Mouse (Mus musculus) lung, embryonic 16.5 days (tissue): ENCODE results near the gene Rad51b. TPM values are rescaled to one million over a fixed set of nuclear protein-coding genes. Genes with fewer than 3 reads are reported as not detected.

Source experiments
- ATAC-seq: fragments of 200-750 bp; cut with Nextera tagmentation; 2 replicates; pipeline ENCODE4 v1.8.0; 2017; ENCODE audit warnings: low read depth, mild to moderate bottlenecking, moderate library complexity
- H3K27ac ChIP-seq: fragments of 300-500 bp; sonication (generic); 2 replicates; pipeline ENCODE4 v1.5.1; 2014; ENCODE audit warnings: mild to moderate bottlenecking, control low read depth, low read length
- H3K27me3 ChIP-seq: fragments of 300-500 bp; sonication (generic); 2 replicates; pipeline ENCODE4 v1.6.1; 2014; ENCODE audit warnings: low read depth, low read length, mixed read lengths; ENCODE audit not compliant: control insufficient read depth, insufficient read depth
- H3K36me3 ChIP-seq: fragments of 300-500 bp; sonication (generic); 2 replicates; pipeline ENCODE4 v1.6.1; 2014; ENCODE audit warnings: low read length; ENCODE audit not compliant: control insufficient read depth, insufficient read depth
- H3K4me1 ChIP-seq: fragments of 300-500 bp; sonication (generic); replicated peaks from 2 replicates; pipeline ENCODE4 v1.6.1; 2014; ENCODE audit warnings: low read length, mixed read lengths; ENCODE audit not compliant: control insufficient read depth, insufficient read depth
- H3K4me2 ChIP-seq: fragments of 300-500 bp; sonication (generic); 2 replicates; pipeline ENCODE4 v1.6.1; 2014; ENCODE audit warnings: low read depth, low read length, control low read depth
- H3K4me3 ChIP-seq: fragments of 300-500 bp; sonication (generic); 2 replicates; pipeline ENCODE4 v1.5.1; 2014; ENCODE audit warnings: mild to moderate bottlenecking, low read length, control low read depth
- H3K9ac ChIP-seq: fragments of 300-500 bp; sonication (generic); 2 replicates; pipeline ENCODE4 v1.6.1; 2014; ENCODE audit warnings: low read length, control low read depth
- H3K9me3 ChIP-seq: fragments of 300-500 bp; sonication (generic); 2 replicates; pipeline ENCODE4 v1.6.1; 2016; ENCODE audit warnings: low read length; ENCODE audit not compliant: control insufficient read depth
- WGBS: fragments of 180-500 bp; shearing (Covaris S2); extraction: QIAGEN DNeasy Blood & Tissue Kit; methylation state at CpG from one replicate; pipeline ENCODE4 v1.1.7; 2014; 5-methylcytosine and 5-hydroxymethylcytosine counted together
- polyA plus RNA-seq: library from polyadenylated mRNA; unstranded; fragments of >200 nt; fragmentation: Nextera tagmentation; extraction: Ambion mirVana; gene quantifications from 2 replicates; pipeline ENCODE4 v1.2.1, GENCODE M21; 2015

Gene Rad51b
- polyA plus RNA-seq, 1 experiment from 2014 or later, result 7.6 TPM

DNA sequence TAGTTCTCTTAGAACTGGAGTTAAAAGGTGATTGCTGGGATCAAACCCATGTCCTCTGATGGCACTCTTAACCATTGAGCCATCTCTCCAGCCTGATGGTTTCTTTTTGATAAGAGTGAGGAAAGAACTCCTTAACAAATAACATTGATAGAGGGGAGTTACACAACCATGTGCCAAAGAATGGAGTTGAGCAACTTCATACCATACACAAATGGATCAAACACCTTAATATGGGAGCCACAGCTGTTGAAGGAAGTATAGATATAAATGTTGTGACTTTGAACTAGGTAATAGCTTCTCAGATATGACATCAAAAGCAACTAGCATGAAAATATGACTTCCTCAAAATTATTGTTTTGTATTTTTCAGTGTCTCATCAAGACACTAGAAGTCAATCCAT, 173.0 kb downstream of the Rad51b start:
- Histone ChIP-seq H3K36me3 (no peaks in the 10 kb centered on the region), H3K27me3 (no peaks in the 10 kb centered on the region), H3K4me3 (no peak overlapping the region), H3K4me2 (no peak overlapping the region), H3K27ac (no peak overlapping the region), H3K4me1 (0 out of 2 replicates have a peak, but pooled peaks cover 2% of the 10 kb centered on the region), H3K9ac (no peak overlapping the region), H3K9me3 (no peaks in the 10 kb centered on the region)
- ATAC-seq, result no peak

DNA sequence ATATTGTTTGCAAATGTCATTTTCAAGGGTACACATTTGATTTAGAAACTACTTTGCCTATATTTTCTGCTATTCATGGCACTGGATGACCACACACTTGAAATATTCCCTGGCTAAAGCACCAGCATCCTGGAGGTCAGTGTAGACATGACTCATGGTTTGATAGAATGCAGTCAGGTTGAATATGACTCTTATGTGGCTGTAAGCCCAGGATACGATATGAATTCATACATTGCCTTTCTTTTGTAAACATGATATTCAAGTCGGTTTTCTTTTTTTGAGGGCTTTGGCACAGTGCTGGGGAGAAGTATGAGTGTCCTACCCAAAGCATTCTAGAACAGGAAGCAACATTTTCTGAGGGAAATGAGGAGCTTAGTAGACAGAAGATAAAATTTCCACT, 174.8 kb downstream of the Rad51b start:
- WGBS, result 21% methylated on average over 2 of the region's 2 CpGs
- peak; percentile 69 for ATAC-seq

DNA sequence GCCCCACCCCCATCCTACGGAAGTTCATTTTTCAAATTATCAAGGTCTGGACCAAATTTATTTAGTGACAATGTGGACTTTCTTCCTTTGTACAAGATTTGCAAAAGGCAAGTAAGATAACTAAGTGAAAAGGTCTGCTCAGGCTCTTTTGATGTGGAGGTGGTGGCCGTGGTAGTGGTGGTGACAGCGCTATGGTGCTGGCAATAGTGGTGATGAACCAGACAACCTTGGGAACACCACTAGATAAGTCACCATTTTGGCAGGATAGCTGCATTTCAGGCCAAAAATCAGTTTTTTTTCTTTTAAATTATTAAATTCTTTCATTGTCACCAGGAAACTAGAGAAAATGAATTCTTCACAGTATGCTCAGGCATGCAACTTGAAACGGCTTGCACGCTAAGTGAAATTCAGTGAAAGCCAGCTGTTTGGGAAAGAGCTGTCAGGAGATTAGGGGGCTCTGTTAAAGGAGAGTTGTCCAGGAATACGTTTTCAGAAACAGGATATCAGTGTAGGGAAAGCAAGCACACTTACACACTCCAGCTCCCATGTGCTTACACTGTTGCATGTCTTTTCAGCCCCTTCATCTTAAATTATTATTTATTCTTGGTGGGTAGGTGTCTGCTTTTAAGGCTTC, 179.4 kb downstream of the Rad51b start:
- H3K27ac ChIP-seq, result peak overlapping the region; percentile 77
- H3K9ac ChIP-seq, result no peak overlapping the region
- 38% methylated on average over 6 of the region's 6 CpGs for WGBS
- no peak overlapping the region for H3K4me3 ChIP-seq
- no peaks in the 10 kb centered on the region for H3K27me3 ChIP-seq
- ATAC-seq, result peak; percentile 86
- H3K4me2 ChIP-seq, result no peak overlapping the region
- peaks cover 17% of the 10 kb centered on the region for H3K4me1 ChIP-seq
- H3K36me3 ChIP-seq, result no peaks in the 10 kb centered on the region
- H3K9me3 ChIP-seq, result no peaks in the 10 kb centered on the region; the same call in 1 of the 2 replicates

More for the DNA sequence above, 174.8 kb downstream of the Rad51b start:
- Histone ChIP-seq H3K27ac (peak overlapping the region; percentile 61), H3K36me3 (no peaks in the 10 kb centered on the region), H3K4me3 (no peak overlapping the region), H3K9me3 (no peaks in the 10 kb centered on the region), H3K4me1 (peaks cover 6% of the 10 kb centered on the region), H3K4me2 (no peak overlapping the region), H3K27me3 (no peaks in the 10 kb centered on the region), H3K9ac (no peak overlapping the region)

DNA sequence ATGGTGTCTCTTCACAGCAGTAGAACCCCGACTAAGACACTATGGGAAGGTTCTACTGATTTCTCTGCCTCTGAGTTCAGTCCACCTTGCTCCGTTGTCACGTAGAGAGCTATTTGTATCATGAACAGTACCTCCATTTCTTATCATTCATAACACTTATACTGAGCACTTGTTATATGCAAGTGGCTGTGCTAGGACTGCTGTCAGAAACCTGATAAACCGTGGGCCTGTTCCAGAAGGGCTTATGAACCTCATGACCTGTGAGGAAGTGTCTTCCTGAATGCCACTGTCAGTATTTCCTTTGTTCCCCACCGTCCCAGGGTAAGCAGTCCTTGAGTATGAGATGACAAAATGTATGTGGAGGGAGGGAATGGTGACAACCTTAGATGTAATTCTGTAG, 181.7 kb downstream of the Rad51b start:
- H3K27ac ChIP-seq, result no peak overlapping the region
- WGBS, result 73% methylated on average over 5 of the region's 5 CpGs

DNA sequence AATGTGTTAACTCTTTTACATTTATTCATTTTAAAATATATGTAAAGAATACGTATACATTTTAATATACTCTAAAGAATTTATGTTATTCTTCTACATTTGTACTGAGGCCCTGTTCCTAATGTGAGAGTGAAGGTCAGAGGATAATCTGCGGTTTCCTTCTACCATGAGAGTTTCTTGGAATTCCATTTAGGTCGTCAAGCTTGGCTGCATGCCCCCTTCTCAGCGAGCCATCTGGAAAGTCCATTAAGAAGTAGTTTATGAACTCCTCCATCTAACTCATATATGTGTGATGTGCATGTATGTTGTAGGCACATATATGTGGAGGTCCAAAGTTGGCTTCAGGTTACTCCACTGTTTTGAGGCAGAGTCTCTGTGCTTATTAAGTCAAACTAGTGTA, 188.4 kb downstream of the Rad51b start:
- H3K4me1 ChIP-seq, result peaks cover 7% of the 10 kb centered on the region
- no peak overlapping the region for H3K9ac ChIP-seq
- WGBS, result 54% methylated on average over 4 of the region's 4 CpGs
- H3K4me2 ChIP-seq, result no peak overlapping the region
- H3K27me3 ChIP-seq, result no peaks in the 10 kb centered on the region
- H3K9me3 ChIP-seq, result peaks cover 4% of the 10 kb centered on the region; the same call in 1 of the 2 replicates
- H3K27ac ChIP-seq, result no peak overlapping the region
- ATAC-seq, result no peak
- no peaks in the 10 kb centered on the region; the same call in 1 of the 2 replicates for H3K36me3 ChIP-seq
- no peak overlapping the region for H3K4me3 ChIP-seq

More for the DNA sequence above, 181.7 kb downstream of the Rad51b start:
- H3K27me3 ChIP-seq, result no peaks in the 10 kb centered on the region
- H3K36me3 ChIP-seq, result no peaks in the 10 kb centered on the region
- ATAC-seq, result no peak
- H3K9ac ChIP-seq, result no peak overlapping the region
- H3K4me3 ChIP-seq, result no peak overlapping the region
- no peaks in the 10 kb centered on the region; the same call in 1 of the 2 replicates for H3K9me3 ChIP-seq
- H3K4me2 ChIP-seq, result no peak overlapping the region
- peaks cover 16% of the 10 kb centered on the region for H3K4me1 ChIP-seq

DNA sequence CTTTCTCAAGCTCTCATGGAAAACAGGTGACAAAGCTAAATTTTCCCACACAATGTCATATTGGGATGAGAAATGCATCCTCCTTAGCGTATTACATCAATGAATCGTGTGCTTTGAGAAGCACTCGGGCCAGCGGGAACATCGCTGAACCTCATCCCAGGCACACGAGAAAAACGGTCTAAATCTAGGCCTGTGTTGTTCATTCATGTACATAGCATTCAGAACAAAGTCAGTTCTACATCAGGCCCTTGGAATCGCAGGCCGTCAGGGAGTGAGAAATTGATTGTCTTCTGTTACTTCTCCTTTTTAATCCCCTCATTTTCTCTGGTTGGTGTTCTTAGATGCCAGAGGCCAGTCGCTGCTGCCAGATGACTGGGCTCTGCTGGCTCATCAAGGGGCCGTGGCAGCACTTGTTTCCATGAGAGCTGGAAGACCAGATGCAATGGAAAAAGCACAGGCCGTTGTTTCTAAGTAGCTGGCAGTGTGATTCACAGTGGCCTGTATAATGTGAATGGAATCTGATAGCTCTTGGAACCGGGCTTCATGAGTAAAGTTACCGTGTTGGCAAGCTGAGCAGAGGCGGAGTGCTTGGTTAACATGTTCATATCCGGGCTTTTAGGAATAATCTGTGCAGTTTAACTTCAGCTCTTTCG, 191.6 kb downstream of the Rad51b start:
- 75% methylated on average over 17 of the region's 17 CpGs for WGBS
- no peaks in the 10 kb centered on the region for H3K27me3 ChIP-seq
- H3K4me2 ChIP-seq, result no peak overlapping the region
- H3K27ac ChIP-seq, result no peak overlapping the region
- ATAC-seq, result no peak; the same call in 1 of the 2 replicates
- H3K36me3 ChIP-seq, result no peaks in the 10 kb centered on the region; the same call in 1 of the 2 replicates
- H3K4me1 ChIP-seq, result no peaks in the 10 kb centered on the region
- no peak overlapping the region for H3K9ac ChIP-seq
- peaks cover 4% of the 10 kb centered on the region; the same call in 1 of the 2 replicates for H3K9me3 ChIP-seq
- no peak overlapping the region for H3K4me3 ChIP-seq

DNA sequence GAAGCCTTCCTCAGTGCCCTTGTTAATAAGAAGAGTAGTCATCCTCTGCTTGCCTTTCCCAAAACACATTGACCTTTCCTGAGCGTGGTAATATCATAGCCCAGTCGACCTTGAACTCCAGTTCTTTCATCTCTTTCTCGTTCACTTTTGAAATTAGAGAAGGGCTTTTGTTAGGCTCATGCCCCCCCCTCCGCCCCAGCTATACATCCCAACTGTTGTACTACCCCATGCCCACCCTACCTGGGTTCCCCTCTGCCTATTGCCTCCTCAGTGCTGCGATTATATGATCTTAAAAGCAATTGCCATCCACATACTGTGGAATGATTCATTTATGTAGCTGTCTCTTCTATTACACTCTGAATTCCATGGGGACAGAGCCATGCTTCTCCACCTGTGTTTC, 193.5 kb downstream of the Rad51b start:
- no peaks in the 10 kb centered on the region; the same call in 1 of the 2 replicates for H3K36me3 ChIP-seq
- no peak overlapping the region for H3K4me2 ChIP-seq
- WGBS, result 70% methylated on average over 5 of the region's 5 CpGs
- no peak for ATAC-seq
- peaks cover 4% of the 10 kb centered on the region; the same call in 1 of the 2 replicates for H3K9me3 ChIP-seq
- H3K9ac ChIP-seq, result no peak overlapping the region
- H3K27me3 ChIP-seq, result no peaks in the 10 kb centered on the region
- no peak overlapping the region for H3K4me3 ChIP-seq
- no peaks in the 10 kb centered on the region for H3K4me1 ChIP-seq
- H3K27ac ChIP-seq, result no peak overlapping the region

DNA sequence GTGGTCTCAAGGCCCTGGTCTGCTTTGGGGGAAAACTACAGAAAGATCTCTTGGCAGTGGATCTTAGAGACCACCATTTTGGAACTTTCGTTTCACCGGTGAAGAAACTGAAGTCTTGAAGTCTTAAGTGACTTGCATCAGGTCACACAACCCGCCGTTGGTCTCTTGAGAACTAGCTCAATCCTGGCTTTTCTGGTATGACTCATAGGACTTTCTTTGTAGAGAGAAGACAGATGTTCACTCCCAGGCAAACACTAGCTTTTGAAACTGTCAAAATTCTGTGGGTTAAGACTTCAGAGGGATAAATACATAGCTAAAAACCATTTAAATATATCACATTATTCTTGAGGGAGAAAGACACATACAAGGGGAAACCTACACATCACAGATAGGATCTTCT, 195.1 kb downstream of the Rad51b start:
- Histone ChIP-seq H3K27ac (no peak overlapping the region), H3K27me3 (no peaks in the 10 kb centered on the region), H3K4me3 (no peak overlapping the region), H3K36me3 (no peaks in the 10 kb centered on the region; the same call in 1 of the 2 replicates), H3K9me3 (peaks cover 4% of the 10 kb centered on the region; the same call in 1 of the 2 replicates), H3K4me1 (no peaks in the 10 kb centered on the region), H3K4me2 (no peak overlapping the region), H3K9ac (no peak overlapping the region)
- 87% methylated on average over 4 of the region's 4 CpGs for WGBS
- no peak for ATAC-seq

DNA sequence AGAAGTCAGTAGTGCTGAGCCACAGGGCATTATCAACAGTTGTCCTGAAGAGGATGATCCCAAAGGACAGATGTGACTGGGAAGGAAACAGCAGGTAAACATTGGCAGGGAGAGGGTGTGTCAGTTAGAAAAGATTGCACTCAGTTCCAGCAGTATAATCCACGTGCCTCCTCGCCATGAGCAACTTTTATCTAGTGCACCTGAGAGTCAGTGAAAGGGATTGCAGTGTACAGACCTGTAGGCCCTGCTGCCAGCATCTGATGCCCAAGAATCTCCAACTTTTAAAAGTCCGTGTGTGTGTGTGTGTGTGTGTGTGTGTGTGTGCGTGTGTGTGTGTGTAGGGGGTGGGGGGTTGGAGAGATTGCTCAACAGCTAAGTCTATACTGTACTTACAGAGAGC, 195.5 kb downstream of the Rad51b start:
- Histone ChIP-seq H3K4me1 (no peaks in the 10 kb centered on the region), H3K36me3 (no peaks in the 10 kb centered on the region; the same call in 1 of the 2 replicates), H3K27ac (no peak overlapping the region), H3K4me3 (no peak overlapping the region), H3K9ac (no peak overlapping the region), H3K4me2 (no peak overlapping the region), H3K27me3 (no peaks in the 10 kb centered on the region), H3K9me3 (peaks cover 2% of the 10 kb centered on the region; the same call in 1 of the 2 replicates)
- no peak for ATAC-seq
- WGBS, result 78% methylated on average over 4 of the region's 4 CpGs
